Mouse (Mus musculus) liver, postnatal 0 days (tissue): ENCODE results near the gene Osbpl3. TPM values are rescaled to one million over a fixed set of nuclear protein-coding genes. Genes with fewer than 3 reads are reported as not detected.

Source experiments
- ATAC-seq: fragments of 200-750 bp; cut with Nextera tagmentation; 2 replicates; pipeline ENCODE4 v1.8.0; 2017; ENCODE audit warnings: mild to moderate bottlenecking, moderate library complexity
- DNase-seq: peaks from one replicate; pipeline ENCODE4 v3.0.0-alpha.2; 2016
- H3K27ac ChIP-seq: fragments of 300-500 bp; sonication (generic); 2 replicates; pipeline ENCODE4 v1.5.1; 2014; ENCODE audit warnings: antibody characterized with exemption, moderate library complexity, mild to moderate bottlenecking, low read depth
- H3K27me3 ChIP-seq: fragments of 300-500 bp; sonication (generic); 2 replicates; pipeline ENCODE4 v1.6.1; 2014; ENCODE audit warnings: low read length, control low read depth, mixed read lengths; ENCODE audit not compliant: insufficient read depth
- H3K36me3 ChIP-seq: fragments of 300-500 bp; sonication (generic); replicated peaks from 2 replicates; pipeline ENCODE4 v1.6.1; 2014; ENCODE audit warnings: mild to moderate bottlenecking, control low read depth, low read length, moderate library complexity, mixed read lengths; ENCODE audit not compliant: insufficient read depth
- H3K4me1 ChIP-seq: fragments of 300-500 bp; sonication (generic); 2 replicates; pipeline ENCODE4 v1.6.1; 2014; ENCODE audit warnings: antibody characterized with exemption, mild to moderate bottlenecking, control low read depth; ENCODE audit not compliant: insufficient read depth
- H3K4me2 ChIP-seq: fragments of 300-500 bp; sonication (generic); 2 replicates; pipeline ENCODE4 v1.6.1; 2014; ENCODE audit warnings: low read depth, mild to moderate bottlenecking, low read length, moderate library complexity, mixed read lengths
- H3K4me3 ChIP-seq: fragments of 300-500 bp; sonication (generic); 2 replicates; pipeline ENCODE4 v1.5.1; 2014; ENCODE audit warnings: low read depth, low read length
- H3K9ac ChIP-seq: fragments of 300-500 bp; sonication (generic); replicated peaks from 2 replicates; pipeline ENCODE4 v1.6.1; 2014; ENCODE audit warnings: mild to moderate bottlenecking, moderate library complexity
- H3K9me3 ChIP-seq: fragments of 300-500 bp; sonication (generic); 2 replicates; pipeline ENCODE4 v1.6.1; 2016; ENCODE audit warnings: mild to moderate bottlenecking, control low read depth, low read length, mixed read lengths
- CTCF ChIP-seq: sonication (generic); IDR thresholded peaks from 2 replicates; pipeline ENCODE4 v1.5.1; 2016; ENCODE audit warnings: antibody characterized with exemption, low read depth
- EP300 ChIP-seq: IDR thresholded peaks from 2 replicates; pipeline ENCODE4 v1.6.1; 2016; ENCODE audit warnings: antibody characterized with exemption, low read depth, mild to moderate bottlenecking
- WGBS: fragments of 180-500 bp; shearing (Covaris S2); extraction: QIAGEN DNeasy Blood & Tissue Kit; methylation state at CpG from one replicate; pipeline ENCODE4 v1.1.7; 2014; ENCODE audit not compliant: insufficient replicate concordance; 5-methylcytosine and 5-hydroxymethylcytosine counted together
- polyA plus RNA-seq: library from polyadenylated mRNA; unstranded; fragments of >200 nt; fragmentation: Nextera tagmentation; extraction: Ambion mirVana; gene quantifications from 2 replicates; pipeline ENCODE4 v1.2.1, GENCODE M21; 2015

The Osbpl3 gene
- polyA plus RNA-seq, 1 experiment from 2014 or later: 0.96 TPM

GRCm38 (mm10) chr6:50309019-50309418, 147.0 kb downstream of the Osbpl3 start:
- Histone ChIP-seq H3K4me2 (no peak overlapping the region), H3K4me1 (no peaks in the 10 kb centered on the region), H3K36me3 (no peaks in the 10 kb centered on the region), H3K27ac (no peak overlapping the region), H3K9ac (no peak overlapping the region), H3K27me3 (no peaks in the 10 kb centered on the region), H3K9me3 (no peaks in the 10 kb centered on the region), H3K4me3 (no peak overlapping the region)
- DNase-seq: no peak
- no peak for ATAC-seq
- WGBS: 46% methylated on average over 6 of the region's 6 CpGs
- TF ChIP-seq EP300 (no peak), CTCF (peak; percentile 50)

GRCm38 (mm10) chr6:50306625-50307024, 149.4 kb downstream of the Osbpl3 start:
- no peak overlapping the region for H3K4me2 ChIP-seq
- no peaks in the 10 kb centered on the region for H3K27me3 ChIP-seq
- DNase-seq (peak; percentile 36), ATAC-seq (peak; percentile 53; the same call in 1 of the 2 replicates)
- H3K36me3 ChIP-seq: no peaks in the 10 kb centered on the region
- H3K4me3 ChIP-seq: no peak overlapping the region
- no peak for TF ChIP-seq EP300
- TF ChIP-seq CTCF: no peak
- H3K4me1 ChIP-seq: no peaks in the 10 kb centered on the region
- no peaks in the 10 kb centered on the region for H3K9me3 ChIP-seq
- H3K9ac ChIP-seq: no peak overlapping the region
- WGBS: 55% methylated on average over 4 of the region's 4 CpGs
- no peak overlapping the region; the same call in 1 of the 2 replicates for H3K27ac ChIP-seq

GRCm38 (mm10) chr6:50304949-50305491, 151.0 kb downstream of the Osbpl3 start:
- peak overlapping the region; percentile 25 for H3K27ac ChIP-seq
- WGBS: 40% methylated on average over 4 of the region's 4 CpGs

GRCm38 (mm10) chr6:50301121-50301520, 154.9 kb downstream of the Osbpl3 start:
- Histone ChIP-seq H3K9me3 (no peaks in the 10 kb centered on the region), H3K27ac (no peak overlapping the region), H3K9ac (no peak overlapping the region), H3K27me3 (no peaks in the 10 kb centered on the region), H3K4me1 (no peaks in the 10 kb centered on the region), H3K4me3 (no peak overlapping the region), H3K36me3 (no peaks in the 10 kb centered on the region), H3K4me2 (no peak overlapping the region)
- ATAC-seq (no peak), DNase-seq (no peak)
- TF ChIP-seq EP300: no peak
- no peak for TF ChIP-seq CTCF
- 89% methylated on average over 7 of the region's 7 CpGs for WGBS

More at GRCm38 (mm10) chr6:50304949-50305491, 151.0 kb downstream of the Osbpl3 start:
- no peak overlapping the region for H3K4me2 ChIP-seq
- H3K9ac ChIP-seq: no peak overlapping the region
- no peak overlapping the region for H3K4me3 ChIP-seq
- peak; percentile 79 for DNase-seq
- H3K4me1 ChIP-seq: no peaks in the 10 kb centered on the region
- ATAC-seq: peak; percentile 84
- H3K36me3 ChIP-seq: no peaks in the 10 kb centered on the region
- no peaks in the 10 kb centered on the region for H3K9me3 ChIP-seq
- TF ChIP-seq EP300 (no peak), CTCF (peak; percentile 96)
- no peaks in the 10 kb centered on the region for H3K27me3 ChIP-seq

GRCm38 (mm10) chr6:50300622-50301021, 155.4 kb downstream of the Osbpl3 start:
- Histone ChIP-seq H3K27ac (no peak overlapping the region), H3K9ac (no peak overlapping the region), H3K36me3 (no peaks in the 10 kb centered on the region), H3K4me2 (no peak overlapping the region), H3K9me3 (no peaks in the 10 kb centered on the region), H3K4me3 (no peak overlapping the region), H3K4me1 (no peaks in the 10 kb centered on the region), H3K27me3 (no peaks in the 10 kb centered on the region)
- TF ChIP-seq EP300 (no peak), CTCF (0 out of 2 replicates have a peak, but pooled peaks have one; percentile 6)
- ATAC-seq: no peak
- no peak for DNase-seq
- WGBS: 74% methylated on average over 6 of the region's 6 CpGs

- no peaks in the 10 kb centered on the region for H3K9me3 ChIP-seq
- no peak for DNase-seq
- no peak overlapping the region for H3K4me3 ChIP-seq
- no peak overlapping the region for H3K27ac ChIP-seq
- WGBS: 74% methylated on average over 7 of the region's 7 CpGs
- H3K4me2 ChIP-seq: no peak overlapping the region
- TF ChIP-seq CTCF (peak; percentile 46), EP300 (no peak)
- no peak overlapping the region for H3K9ac ChIP-seq
- no peaks in the 10 kb centered on the region for H3K36me3 ChIP-seq
- H3K4me1 ChIP-seq: no peaks in the 10 kb centered on the region
- H3K27me3 ChIP-seq: no peaks in the 10 kb centered on the region
- ATAC-seq: no peak
These were observed 156.9 kb downstream of the Osbpl3 start for GRCm38 (mm10) chr6:50299071-50299470.

- no peaks in the 10 kb centered on the region for H3K36me3 ChIP-seq
- no peak overlapping the region for H3K9ac ChIP-seq
- TF ChIP-seq CTCF: no peak
- TF ChIP-seq EP300: no peak
- no peaks in the 10 kb centered on the region for H3K9me3 ChIP-seq
- H3K4me2 ChIP-seq: no peak overlapping the region
- 85% methylated on average over 9 of the region's 9 CpGs for WGBS
- no peak for ATAC-seq
- DNase-seq: no peak
- no peaks in the 10 kb centered on the region for H3K27me3 ChIP-seq
- H3K27ac ChIP-seq: no peak overlapping the region
- no peaks in the 10 kb centered on the region for H3K4me1 ChIP-seq
- no peak overlapping the region for H3K4me3 ChIP-seq
These were observed 158.3 kb downstream of the Osbpl3 start for GRCm38 (mm10) chr6:50297671-50298070.
